Mouse (Mus musculus) embryonic facial prominence, embryonic 10.5 days (tissue): ENCODE measurements around the gene Fer. TPM values are rescaled to one million over a fixed set of nuclear protein-coding genes. Genes with fewer than 3 reads are reported as not detected.

Experiments
- DNase-seq: peaks from one replicate; pipeline ENCODE4 v3.0.0-alpha.2; 2017; ENCODE audit warnings: low spot score
- H3K27ac ChIP-seq: fragments of 300-500 bp; sonication (generic); replicated peaks from 2 replicates; pipeline ENCODE4 v1.5.1; 2016; ENCODE audit warnings: mild to moderate bottlenecking
- H3K27me3 ChIP-seq: fragments of 300-500 bp; sonication (generic); replicated peaks from 2 replicates; pipeline ENCODE4 v1.6.1; 2016; ENCODE audit warnings: low read depth, mild to moderate bottlenecking; ENCODE audit not compliant: poor library complexity, severe bottlenecking
- H3K36me3 ChIP-seq: fragments of 300-500 bp; sonication (generic); replicated peaks from 2 replicates; pipeline ENCODE4 v1.6.1; 2016; ENCODE audit warnings: mild to moderate bottlenecking, moderate library complexity
- H3K4me1 ChIP-seq: fragments of 300-500 bp; sonication (generic); 2 replicates; pipeline ENCODE4 v1.6.1; 2016
- H3K4me3 ChIP-seq: fragments of 300-500 bp; sonication (generic); 2 replicates; pipeline ENCODE4 v1.5.1; 2016; ENCODE audit warnings: mild to moderate bottlenecking, moderate library complexity
- H3K9me3 ChIP-seq: fragments of 300-500 bp; sonication (generic); 2 replicates; pipeline ENCODE4 v1.6.1; 2016; ENCODE audit warnings: mild to moderate bottlenecking
- WGBS: fragments of 180-500 bp; shearing (Covaris S2); methylation state at CpG from one replicate; pipeline ENCODE4 v1.1.7; 2016; 5-methylcytosine and 5-hydroxymethylcytosine counted together
- polyA plus RNA-seq: library from polyadenylated mRNA; unstranded; fragments of >200 nt; fragmentation: Nextera tagmentation; extraction: Ambion mirVana; gene quantifications from 2 replicates; pipeline ENCODE4 v1.2.1, GENCODE M21; 2016

Fer gene
- polyA plus RNA-seq, 1 experiment from 2014 or later, result 29.2 TPM

DNA sequence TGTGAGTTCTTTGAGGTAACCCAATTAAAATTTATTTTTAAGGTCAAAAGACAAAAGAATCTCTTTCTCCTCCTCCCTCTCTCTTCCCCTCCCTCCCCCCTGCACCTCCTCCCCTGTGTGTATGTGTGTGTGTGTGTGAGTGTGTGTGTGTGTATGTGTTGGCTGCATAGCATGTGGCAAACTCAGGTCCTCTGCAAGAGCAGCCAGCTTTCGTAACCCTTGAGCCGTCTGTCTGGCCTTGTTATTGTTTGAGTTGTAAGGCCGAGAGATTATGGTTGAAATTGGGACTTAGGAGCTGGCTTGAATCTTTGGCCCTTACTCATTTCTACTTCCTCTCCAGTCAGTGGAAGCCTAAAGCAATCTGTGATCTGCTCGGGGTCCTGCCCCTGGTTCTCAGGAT lies 17.1 kb downstream of the Fer start:
- 87% methylated on average over 4 of the region's 4 CpGs for WGBS
- Histone ChIP-seq H3K27ac (no peak overlapping the region), H3K36me3 (no peaks in the 10 kb centered on the region), H3K4me3 (no peak overlapping the region), H3K27me3 (no peaks in the 10 kb centered on the region), H3K9me3 (no peaks in the 10 kb centered on the region), H3K4me1 (no peaks in the 10 kb centered on the region)
- DNase-seq, result no peak

DNA sequence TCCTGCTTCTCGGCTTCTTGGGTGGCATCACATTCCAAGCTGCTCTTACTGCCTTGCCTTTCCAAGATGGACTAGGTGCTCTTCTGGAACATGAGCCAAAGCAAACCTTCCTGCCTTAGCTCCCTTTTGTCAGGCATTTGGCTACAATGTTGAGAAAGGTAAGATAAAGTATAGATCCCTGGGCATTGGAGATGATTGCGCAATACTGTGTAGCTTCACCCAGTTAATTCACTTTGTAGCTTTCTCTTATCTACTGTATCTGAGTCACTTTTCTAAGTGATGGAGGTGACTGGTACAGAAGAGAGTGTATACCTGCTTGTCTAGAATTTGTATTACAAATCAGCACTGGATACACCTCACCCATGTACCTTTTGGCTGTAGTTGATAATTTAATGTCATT lies 24.1 kb downstream of the Fer start:
- H3K9me3 ChIP-seq, result no peaks in the 10 kb centered on the region
- no peaks in the 10 kb centered on the region for H3K27me3 ChIP-seq
- H3K4me1 ChIP-seq, result no peaks in the 10 kb centered on the region
- no peak for DNase-seq
- WGBS, result 98% methylated on average over 2 of the region's 2 CpGs
- H3K27ac ChIP-seq, result no peak overlapping the region
- no peak overlapping the region for H3K4me3 ChIP-seq
- H3K36me3 ChIP-seq, result no peaks in the 10 kb centered on the region

DNA sequence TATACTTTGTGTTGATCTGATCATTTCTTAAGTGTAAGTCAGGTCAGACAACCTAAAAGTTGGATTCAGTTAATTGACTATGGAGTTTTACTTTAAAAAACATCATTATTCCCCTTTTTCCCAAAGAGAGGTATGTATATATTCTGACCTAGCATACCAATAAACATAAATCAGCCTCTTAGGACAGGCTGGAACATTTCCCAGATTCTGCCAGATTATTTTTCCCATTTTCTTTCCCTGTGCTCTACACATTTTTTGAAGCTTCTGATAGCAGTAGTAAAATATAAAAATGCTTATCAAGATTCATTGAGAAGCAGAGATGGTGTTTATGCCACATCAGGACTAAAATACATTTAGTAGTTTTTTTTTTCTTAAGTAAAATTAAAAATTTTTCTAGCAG lies 27.7 kb downstream of the Fer start:
- no peaks in the 10 kb centered on the region for H3K27me3 ChIP-seq
- no peak overlapping the region for H3K4me3 ChIP-seq
- no peak overlapping the region for H3K27ac ChIP-seq
- no peaks in the 10 kb centered on the region for H3K36me3 ChIP-seq
- H3K4me1 ChIP-seq, result no peaks in the 10 kb centered on the region
- DNase-seq, result no peak
- H3K9me3 ChIP-seq, result no peaks in the 10 kb centered on the region

DNA sequence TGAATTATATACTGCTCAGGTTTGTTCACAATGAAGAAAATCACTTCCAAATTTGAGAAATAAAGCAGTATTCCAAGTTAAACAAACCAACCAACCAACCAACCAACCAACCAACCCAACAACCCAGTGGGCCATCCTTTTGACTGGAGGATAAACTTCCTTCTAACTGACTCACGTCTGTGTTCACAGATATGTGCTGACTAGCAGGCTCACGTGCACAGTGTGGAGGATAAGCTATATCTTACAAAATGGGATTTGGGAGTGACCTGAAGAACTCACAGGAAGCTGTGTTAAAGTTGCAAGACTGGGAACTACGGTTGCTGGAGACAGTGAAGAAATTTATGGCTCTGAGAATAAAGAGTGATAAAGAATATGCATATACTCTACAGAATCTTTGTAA lies 33.0 kb downstream of the Fer start:
- 87% methylated on average over 3 of the region's 3 CpGs for WGBS
- DNase-seq, result no peak
- no peak overlapping the region for H3K27ac ChIP-seq

DNA sequence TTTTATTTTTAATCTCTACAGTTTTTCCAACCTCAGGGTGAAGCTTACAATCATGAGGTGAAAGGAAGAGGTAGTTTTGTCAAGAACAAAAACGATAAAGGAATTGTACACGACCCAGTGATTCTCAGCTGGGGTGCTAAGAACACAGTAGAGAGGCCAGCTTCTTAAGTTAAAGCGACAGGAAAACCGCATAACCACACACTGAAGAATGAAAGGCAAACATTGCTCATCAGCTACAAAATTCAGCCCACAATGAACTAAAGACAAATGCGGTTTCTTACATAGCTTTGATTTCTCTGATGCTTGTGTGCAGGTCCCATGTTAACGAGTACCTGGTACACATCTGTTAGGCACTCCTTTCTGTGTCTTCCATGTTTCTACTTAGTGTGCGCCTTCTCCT lies 34.2 kb downstream of the Fer start:
- Histone ChIP-seq H3K9me3 (no peaks in the 10 kb centered on the region), H3K4me1 (0 out of 2 replicates have a peak, but pooled peaks cover 4% of the 10 kb centered on the region), H3K27ac (no peak overlapping the region), H3K4me3 (no peak overlapping the region), H3K36me3 (0 out of 2 replicates have a peak, but pooled peaks cover 3% of the 10 kb centered on the region), H3K27me3 (no peaks in the 10 kb centered on the region)
- no peak for DNase-seq
- WGBS, result 84% methylated on average over 7 of the region's 7 CpGs

More for the DNA sequence above, 33.0 kb downstream of the Fer start:
- H3K9me3 ChIP-seq, result no peaks in the 10 kb centered on the region
- 0 out of 2 replicates have a peak, but pooled peaks cover 3% of the 10 kb centered on the region for H3K36me3 ChIP-seq
- H3K27me3 ChIP-seq, result no peaks in the 10 kb centered on the region
- no peak overlapping the region for H3K4me3 ChIP-seq
- 0 out of 2 replicates have a peak, but pooled peaks cover 4% of the 10 kb centered on the region for H3K4me1 ChIP-seq

DNA sequence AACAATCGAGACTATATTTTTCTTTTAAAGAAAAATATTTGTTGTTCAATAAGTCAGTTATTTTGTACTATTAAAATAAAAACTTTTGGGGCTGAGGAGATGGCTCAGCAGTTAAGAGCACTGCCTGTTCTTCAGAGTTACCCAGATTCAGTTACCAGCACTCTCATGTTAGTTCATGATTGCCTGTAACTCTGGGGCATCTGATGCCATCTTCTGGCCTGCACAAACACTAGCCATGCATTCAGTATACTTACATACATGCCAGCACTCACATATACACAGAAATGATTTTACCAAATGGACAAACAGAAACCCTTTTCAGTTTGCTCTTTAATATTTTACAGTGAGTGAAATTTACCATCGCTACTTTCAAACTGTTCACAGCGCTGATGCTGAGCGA lies 46.4 kb downstream of the Fer start:
- no peak for DNase-seq

DNA sequence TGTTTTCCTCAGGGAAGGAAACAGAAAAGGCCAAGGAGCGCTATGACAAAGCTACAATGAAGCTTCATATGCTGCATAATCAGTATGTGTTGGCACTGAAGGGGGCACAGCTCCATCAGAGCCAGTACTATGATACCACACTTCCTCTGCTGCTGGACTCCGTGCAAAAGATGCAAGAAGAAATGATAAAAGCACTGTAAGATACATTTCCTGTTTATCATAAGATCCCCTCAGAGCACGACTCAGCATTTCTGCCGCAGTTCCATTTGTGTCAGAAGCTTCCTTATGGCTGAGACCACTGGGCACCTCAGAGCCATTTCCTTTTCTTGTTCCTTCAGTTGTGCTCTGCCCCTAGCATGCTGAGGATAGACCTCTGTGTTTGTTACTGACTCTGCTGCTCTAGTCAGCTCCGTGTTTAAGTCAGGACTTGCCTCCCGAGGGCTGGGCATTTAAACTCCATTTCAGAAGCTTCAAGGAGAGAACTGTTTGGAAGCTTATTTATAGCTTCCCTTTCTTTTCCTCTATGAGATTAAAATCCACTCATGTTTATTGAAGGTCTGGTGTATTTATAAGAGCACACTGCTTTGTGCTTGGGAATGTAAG lies 58.8 kb downstream of the Fer start:
- H3K4me1 ChIP-seq, result no peaks in the 10 kb centered on the region
- H3K27me3 ChIP-seq, result no peaks in the 10 kb centered on the region
- H3K9me3 ChIP-seq, result no peaks in the 10 kb centered on the region
- H3K27ac ChIP-seq, result no peak overlapping the region
- no peaks in the 10 kb centered on the region for H3K36me3 ChIP-seq
- no peak for DNase-seq
- no peak overlapping the region for H3K4me3 ChIP-seq
- WGBS, result 84% methylated on average over 6 of the region's 6 CpGs

More for the DNA sequence above, 46.4 kb downstream of the Fer start:
- Histone ChIP-seq H3K27me3 (no peaks in the 10 kb centered on the region), H3K4me1 (no peaks in the 10 kb centered on the region), H3K4me3 (no peak overlapping the region), H3K27ac (no peak overlapping the region), H3K36me3 (peaks cover 7% of the 10 kb centered on the region; the same call in 1 of the 2 replicates), H3K9me3 (peaks cover 5% of the 10 kb centered on the region; the same call in 1 of the 2 replicates)
- WGBS, result 93% methylated on average over 4 of the region's 4 CpGs

DNA sequence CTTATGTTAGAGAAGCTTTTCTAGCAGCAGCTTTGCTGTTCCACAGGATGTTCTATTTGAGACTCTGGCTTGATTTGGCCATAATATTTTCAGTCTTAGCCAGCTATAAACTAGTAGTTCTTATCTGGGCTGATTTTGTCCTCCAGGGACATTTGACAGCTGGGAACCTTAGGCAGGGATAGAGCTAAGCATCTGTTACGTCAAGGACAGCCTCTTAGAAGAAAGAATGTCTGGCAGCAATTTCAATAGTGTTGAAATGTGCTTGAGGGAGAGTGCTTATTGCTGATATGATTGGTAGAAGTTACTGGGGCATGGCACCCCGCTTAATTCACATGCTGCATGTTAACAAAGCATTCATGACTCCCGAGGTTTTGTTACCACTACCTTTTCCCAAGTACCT lies 62.7 kb downstream of the Fer start:
- no peak overlapping the region for H3K4me3 ChIP-seq
- WGBS, result 81% methylated on average over 3 of the region's 3 CpGs
- DNase-seq, result no peak
- no peaks in the 10 kb centered on the region for H3K36me3 ChIP-seq
- no peak overlapping the region for H3K27ac ChIP-seq
- no peaks in the 10 kb centered on the region for H3K27me3 ChIP-seq
- H3K9me3 ChIP-seq, result no peaks in the 10 kb centered on the region
- H3K4me1 ChIP-seq, result 0 out of 2 replicates have a peak, but pooled peaks cover 2% of the 10 kb centered on the region

DNA sequence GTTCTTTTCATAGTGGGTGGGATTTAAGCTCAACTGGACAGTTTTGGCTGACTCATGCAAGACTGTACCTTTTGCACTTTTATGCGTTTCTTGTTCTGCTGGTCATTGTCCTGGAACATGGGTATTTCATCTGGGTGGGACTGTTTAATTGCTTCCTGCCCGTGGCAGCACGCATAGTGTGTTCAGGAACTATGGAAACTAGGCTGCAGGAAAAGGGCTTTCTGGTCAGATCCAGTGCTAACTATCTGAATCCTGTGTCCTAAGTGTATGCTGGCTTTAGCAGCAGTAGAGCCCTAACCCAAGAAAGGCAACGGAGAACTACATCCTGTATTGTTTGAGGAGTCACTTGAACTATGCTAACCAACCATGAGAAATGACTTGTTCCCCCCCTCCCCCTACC lies 67.8 kb downstream of the Fer start:
- Histone ChIP-seq H3K4me3 (no peak overlapping the region), H3K36me3 (peaks cover 8% of the 10 kb centered on the region), H3K27ac (no peak overlapping the region), H3K27me3 (no peaks in the 10 kb centered on the region), H3K9me3 (no peaks in the 10 kb centered on the region), H3K4me1 (0 out of 2 replicates have a peak, but pooled peaks cover 3% of the 10 kb centered on the region)
- no peak for DNase-seq
- WGBS, result 79% methylated on average over 4 of the region's 4 CpGs

DNA sequence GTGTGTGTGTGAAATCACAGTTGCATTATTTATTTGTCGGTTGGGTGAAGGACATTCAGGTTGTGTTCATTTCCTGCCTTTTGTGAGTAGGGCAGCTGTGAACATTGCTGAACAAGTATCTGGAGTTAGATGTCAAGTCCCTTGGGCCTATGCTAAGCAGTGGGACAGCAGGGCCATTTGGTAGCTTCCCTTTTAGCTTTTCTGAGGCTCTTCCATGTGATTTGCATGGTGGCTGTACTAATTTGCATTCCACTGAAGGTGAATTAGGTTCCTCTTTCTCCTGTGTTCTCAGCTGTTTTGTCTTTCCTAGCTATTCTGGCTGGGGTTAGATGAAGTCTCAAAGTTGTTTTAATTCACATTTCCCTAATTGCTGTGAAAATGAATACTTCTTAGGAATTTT lies 68.7 kb downstream of the Fer start:
- no peak for DNase-seq
- H3K36me3 ChIP-seq, result peaks cover 11% of the 10 kb centered on the region
- WGBS, result 76% methylated on average over 1 of the region's 1 CpGs
- no peaks in the 10 kb centered on the region for H3K27me3 ChIP-seq
- no peaks in the 10 kb centered on the region for H3K9me3 ChIP-seq
- H3K4me3 ChIP-seq, result no peak overlapping the region
- no peak overlapping the region for H3K27ac ChIP-seq
- H3K4me1 ChIP-seq, result 0 out of 2 replicates have a peak, but pooled peaks cover 3% of the 10 kb centered on the region

DNA sequence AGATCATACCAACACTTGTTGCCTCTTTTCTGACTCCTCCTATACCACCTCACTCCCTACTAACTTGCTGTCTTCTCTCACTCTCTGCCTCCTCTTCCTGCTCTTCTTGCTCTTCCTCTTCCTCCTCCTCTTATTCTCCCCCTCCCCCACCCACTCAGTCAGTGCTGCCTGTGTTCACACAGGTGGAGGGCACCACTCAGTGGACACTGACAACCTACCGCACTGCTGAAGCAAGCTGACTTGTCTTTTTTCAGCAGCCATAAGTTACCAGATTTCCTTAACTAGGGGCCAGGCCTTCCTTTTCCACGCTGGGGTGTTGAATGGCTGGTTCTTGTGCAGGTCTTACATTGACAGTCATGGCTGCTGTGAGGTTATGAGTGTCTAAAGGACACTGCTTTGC lies 72.5 kb downstream of the Fer start:
- WGBS, result 91% methylated on average over 2 of the region's 2 CpGs
- DNase-seq, result no peak
- Histone ChIP-seq H3K4me1 (peaks cover 8% of the 10 kb centered on the region), H3K36me3 (peaks cover 11% of the 10 kb centered on the region), H3K27me3 (no peaks in the 10 kb centered on the region), H3K27ac (no peak overlapping the region), H3K9me3 (no peaks in the 10 kb centered on the region), H3K4me3 (no peak overlapping the region)

DNA sequence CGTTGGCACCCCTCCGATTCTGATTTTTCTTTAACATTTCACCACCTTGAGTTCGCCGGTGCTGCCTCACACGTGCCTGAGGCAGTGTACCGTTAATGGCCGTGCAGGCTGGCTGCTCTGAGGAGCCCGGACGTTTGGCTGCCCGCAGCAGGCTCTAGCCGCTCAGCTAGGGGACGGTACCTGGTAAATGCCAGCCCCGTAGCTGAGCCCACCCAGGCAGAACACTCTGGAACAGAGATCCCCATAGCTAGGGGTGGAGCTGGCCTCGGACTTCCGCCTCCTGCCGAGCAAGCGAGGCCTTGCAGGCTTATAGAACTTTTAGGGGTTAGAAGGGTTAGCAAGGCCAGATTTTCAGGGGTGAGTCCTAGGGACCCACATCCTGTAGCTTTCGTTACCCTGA lies 75.0 kb downstream of the Fer start:
- no peak overlapping the region for H3K4me3 ChIP-seq
- H3K27ac ChIP-seq, result no peak overlapping the region
- WGBS, result 59% methylated on average over 18 of the region's 18 CpGs
- H3K36me3 ChIP-seq, result peaks cover 11% of the 10 kb centered on the region
- H3K9me3 ChIP-seq, result no peaks in the 10 kb centered on the region
- no peaks in the 10 kb centered on the region for H3K27me3 ChIP-seq
- peaks cover 5% of the 10 kb centered on the region for H3K4me1 ChIP-seq
- peak; percentile 18 for DNase-seq

DNA sequence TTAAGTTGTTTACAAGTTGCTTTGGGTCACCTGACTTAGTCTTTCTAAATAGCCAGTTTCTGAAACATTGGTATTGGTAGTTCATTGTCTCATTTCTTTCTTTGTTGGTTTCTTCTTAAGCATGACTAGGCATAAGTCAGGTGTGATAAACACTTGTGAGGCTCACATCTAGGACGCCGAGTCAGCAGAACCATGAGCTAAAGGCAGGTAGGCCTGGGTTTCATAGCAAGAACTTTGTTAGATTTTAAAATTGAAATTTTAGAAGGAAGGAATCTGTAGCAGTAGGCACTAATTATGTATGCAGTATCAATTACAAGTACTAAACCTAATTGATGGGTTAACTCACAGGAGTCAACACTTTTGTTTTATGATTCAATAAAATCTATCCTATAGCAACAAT lies 83.9 kb downstream of the Fer start:
- Histone ChIP-seq H3K36me3 (0 out of 2 replicates have a peak, but pooled peaks cover 3% of the 10 kb centered on the region), H3K27ac (no peak overlapping the region), H3K9me3 (no peaks in the 10 kb centered on the region), H3K4me1 (no peaks in the 10 kb centered on the region), H3K27me3 (no peaks in the 10 kb centered on the region), H3K4me3 (no peak overlapping the region)
- WGBS, result 84% methylated on average over 2 of the region's 2 CpGs
- no peak for DNase-seq
